Mouse (Mus musculus) urinary bladder, postnatal 25 days (tissue): ENCODE results near the gene Sp110.
"Not testable (repeated sequence)": the region's sequence is repeated elsewhere in the genome, so short reads cannot be mapped to it uniquely, and the experiment has no call there.

Experiments used
- DNase-seq: peaks from one replicate; pipeline ENCODE4 v3.0.0; 2022; ENCODE audit warnings: low spot score

The Sp110 gene

DNA sequence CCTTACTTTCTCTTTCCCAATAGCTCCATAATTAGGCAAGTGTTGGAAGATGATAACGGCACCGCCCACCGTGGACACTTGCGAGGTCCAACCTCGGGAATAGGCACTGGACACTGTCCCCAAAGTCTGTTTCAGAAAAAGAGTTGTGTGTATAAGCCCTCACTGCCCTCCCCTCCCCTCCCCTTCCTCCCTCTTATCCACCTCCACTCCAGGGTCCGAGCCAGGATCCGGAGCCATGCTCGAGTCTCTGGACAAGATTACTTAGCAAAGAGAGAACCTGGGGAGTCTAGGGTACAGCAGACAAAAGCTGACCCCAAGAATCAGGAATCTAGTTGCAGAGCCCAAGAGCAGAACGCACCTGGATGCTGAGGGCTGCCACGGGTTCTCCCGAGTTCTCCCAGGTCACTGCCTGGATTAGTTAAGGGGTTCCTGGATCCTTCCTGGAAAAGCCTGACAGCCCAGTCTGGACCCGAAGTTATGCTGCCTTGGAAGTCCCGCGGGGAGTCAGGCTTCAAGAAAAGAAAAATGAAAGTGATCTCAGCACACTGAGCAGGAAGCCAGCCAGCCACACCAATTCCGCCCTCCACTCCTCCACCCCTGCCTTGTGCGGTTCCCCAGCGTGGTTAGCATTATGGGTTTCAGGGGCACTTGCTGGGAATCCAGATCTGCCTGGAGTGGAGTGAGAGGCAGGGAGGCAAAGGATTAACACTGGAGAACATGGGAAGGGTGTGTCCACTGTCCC lies at the start of gene Sp110:
Gene Sp110 (minus strand): TSS at position 547 of the 742 bp plus-strand sequence.
- DNase-seq: not testable (repeated sequence)

DNA sequence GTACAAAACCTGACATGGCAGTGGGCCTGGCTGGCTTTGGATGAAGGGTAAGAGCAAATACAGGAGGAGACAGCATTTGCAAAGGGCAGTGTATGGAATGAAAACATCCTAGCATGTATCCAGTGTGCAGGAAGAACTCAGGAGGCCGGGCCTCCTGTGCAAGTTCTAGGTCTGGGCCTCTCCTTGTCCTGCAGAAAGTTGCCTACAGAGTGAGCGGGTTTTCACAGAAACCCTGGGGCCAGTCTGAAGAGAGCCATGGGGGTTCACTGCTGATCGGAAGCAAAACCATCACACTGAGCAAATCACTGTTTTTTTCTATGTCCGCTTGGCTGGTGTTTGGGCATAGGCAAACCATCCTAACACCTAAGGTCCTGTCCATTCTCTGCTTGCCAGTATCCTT lies 39.5 kb upstream of the Sp110 start:
- DNase-seq: not testable (repeated sequence)

DNA sequence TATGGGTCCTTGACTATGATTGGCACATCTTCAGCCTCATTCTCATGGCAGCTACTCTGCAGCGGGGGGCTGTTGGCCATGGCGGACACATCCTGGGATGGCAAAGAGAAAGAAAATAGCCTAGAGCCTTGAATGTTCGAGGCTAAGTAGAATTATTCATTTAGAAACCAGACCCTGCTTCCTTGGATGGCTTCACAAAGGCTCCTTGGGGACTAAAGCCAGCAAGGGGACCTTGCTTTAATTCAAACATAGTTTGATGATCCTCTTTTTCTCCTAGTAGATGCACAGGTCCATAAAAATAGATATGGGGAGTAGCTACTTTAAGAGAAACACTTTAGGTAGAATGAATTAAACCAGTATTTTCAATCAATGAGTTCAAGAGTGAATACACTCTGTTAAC lies 38.3 kb upstream of the Sp110 start:
- not testable (repeated sequence) for DNase-seq

DNA sequence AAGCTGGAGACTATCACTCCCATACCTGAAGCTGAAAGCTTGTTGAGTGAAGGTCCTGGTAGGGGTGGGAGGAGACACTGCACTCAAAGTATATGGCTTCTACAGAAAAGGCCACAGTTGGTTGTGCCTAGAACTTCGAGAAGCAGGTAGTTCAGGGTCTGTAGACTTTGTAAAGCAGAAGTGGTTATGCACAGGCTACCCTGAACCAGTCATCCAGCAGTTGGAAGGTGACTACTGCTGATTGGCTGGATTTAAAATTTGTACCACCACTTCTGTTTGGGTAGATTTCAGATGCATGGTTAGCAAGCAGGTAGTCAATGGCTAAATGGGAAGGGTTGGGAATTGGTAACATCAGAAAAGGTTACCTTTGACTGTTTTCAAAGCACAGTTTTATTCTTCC lies 20.1 kb upstream of the Sp110 start:
- not testable (repeated sequence) for DNase-seq

DNA sequence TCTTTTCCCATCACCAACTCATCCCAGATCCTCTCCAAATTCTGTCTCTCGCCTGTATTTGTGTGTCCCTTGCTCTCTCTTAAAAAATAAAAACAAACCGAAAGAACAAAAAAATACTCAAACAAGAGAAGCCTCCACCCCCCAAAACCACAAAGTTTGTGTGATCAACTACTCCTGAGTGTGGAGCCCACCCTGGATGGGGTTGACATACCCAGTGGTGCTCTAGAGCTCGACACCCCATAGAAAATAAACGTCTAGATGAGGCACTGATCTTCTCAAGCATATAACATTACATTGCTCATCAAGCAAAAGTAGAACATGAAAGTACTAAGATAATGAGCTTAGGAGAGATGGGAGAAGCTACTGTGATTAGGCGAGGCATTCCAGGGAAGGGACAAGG lies 18.5 kb upstream of the Sp110 start:
- DNase-seq: not testable (repeated sequence)

DNA sequence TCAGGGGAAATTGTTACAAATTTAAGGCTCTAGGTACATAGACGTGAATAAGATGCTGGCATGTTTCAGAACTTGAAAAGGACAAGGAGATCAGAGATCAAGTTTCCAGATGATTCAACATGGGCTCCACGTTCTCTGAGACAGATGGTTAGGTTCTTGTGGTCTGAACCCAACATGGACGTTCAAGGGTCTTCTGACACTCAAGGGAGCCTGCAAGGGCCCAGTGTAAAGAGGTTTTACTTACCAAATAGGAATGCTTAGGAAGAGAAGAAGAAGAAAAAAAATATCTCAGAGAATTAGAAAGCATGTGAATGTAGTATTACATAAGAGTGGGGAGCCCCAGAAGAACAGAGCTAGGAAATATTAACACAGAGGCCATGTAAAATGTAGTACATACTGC lies 17.2 kb upstream of the Sp110 start:
- not testable (repeated sequence) for DNase-seq

DNA sequence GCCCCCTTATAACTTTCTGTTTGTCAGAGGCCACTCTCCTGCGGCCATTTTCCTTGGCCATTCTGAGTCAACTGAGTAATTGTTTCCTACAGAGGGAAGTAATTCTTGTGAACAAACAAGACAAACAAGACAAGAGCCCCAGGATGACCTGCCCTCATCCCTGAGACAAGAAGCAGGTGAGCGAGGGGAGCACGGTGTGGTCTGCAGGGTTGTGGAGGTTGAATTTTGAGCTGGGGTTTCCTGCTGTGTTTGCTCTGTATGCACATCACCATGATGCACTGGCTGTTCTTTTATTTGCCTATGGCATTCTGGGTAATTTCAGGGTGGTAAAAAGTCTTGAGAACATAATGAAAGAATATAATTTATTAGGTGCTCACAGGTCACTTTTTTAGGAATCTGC lies 16.5 kb upstream of the Sp110 start:
- DNase-seq: not testable (repeated sequence)

DNA sequence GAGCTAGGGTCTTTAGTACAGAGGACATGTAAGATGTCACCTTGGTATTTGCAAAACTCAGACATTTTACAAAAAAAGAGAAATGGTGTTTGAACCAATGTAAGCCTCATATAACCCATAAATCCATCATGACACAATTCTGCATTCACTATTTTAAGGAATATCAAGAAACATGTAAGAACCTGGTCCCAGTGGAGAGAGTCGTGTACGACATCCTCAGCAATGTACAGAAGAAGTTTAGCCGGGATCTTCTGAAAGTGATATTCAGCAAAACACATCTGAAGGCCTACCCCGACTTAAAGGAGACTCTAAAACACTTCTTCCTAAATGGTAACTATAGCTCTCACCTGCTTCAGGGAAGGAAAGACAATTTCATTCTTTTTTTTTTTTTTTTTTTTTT lies 12.0 kb upstream of the Sp110 start:
- DNase-seq: not testable (repeated sequence)

DNA sequence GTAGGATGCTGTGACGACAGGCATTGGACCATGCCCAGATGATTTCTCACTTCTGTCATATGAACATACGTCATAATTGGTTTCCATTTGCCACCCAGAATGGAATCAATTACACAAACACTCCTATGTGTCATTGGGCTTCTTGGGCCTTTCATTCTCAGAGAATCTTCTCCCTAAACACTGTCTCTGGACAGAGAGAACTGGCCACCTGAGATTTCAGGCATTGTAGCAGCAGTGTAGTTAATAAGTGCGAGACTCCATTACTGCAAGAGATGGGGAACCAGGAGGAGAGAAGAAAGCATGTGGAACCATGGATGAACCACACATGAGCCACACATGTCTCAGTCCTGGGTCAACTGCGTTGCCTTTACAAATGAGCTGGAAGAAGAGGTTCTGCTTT lies 9.7 kb upstream of the Sp110 start:
- DNase-seq: not testable (repeated sequence)

DNA sequence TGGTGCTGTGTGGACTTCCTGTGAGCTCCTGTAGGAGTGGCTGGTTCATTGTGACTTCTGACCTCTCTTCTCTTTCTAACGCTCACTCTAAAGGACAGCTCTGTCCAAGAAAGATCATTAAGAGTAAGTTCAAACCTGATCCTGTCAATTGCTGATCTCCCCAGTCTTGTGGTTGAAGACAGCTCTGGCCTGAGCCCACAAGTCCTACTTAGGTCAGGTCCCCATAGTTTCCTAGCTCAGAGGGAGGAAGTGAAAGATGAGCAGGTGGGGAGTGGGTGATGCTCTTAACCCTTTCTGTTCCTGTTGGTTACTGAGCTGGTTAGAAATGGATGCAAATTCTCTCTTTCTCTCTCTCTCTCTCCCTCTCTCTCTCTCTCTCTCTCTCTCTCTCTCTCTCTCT lies 5.7 kb upstream of the Sp110 start:
- not testable (repeated sequence) for DNase-seq

DNA sequence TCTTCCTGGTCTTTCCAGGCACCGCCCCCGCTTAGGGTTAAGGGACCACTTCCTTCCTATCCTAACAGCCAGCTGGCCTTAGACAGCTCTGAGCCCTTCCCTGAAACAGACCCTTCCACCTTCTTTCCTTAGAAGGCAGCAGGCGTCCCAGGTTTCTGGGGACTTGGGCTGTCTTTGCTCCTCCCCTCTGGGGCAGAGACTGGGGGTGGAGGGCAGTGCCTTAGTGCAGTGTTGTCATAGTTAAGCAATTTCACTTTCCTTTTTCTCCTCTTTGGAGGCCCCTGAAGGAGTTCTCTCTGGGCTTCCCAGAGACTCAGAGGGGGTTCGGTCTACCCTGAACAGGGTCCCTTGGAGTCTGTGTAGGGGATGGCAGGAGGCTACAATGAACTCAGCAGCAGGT lies 2.2 kb upstream of the Sp110 start:
- DNase-seq: not testable (repeated sequence)

DNA sequence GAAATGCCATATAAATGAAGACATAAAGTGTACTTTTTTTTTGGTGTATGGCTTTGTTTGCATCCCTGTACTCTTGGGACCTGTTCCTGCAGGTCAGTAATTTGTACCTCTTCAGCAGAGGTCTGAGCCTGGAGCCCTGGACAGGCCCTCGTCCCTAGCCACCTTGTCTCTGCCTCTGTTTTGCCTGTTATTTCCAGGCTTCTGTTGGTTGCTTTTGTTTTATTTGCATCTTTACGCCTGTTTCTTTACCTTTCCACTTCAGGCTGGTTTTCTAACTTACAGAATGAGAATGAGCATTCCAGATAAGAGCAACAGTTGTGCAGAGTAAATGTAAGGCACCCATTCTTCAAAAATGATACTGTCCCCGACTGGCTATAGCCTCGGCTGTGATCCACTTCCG lies 1.5 kb upstream of the Sp110 start, which contains the start of gene Sp140:
Gene Sp140 (plus strand): TSS at position 301 of the 400 bp plus-strand sequence.
- not testable (repeated sequence) for DNase-seq

DNA sequence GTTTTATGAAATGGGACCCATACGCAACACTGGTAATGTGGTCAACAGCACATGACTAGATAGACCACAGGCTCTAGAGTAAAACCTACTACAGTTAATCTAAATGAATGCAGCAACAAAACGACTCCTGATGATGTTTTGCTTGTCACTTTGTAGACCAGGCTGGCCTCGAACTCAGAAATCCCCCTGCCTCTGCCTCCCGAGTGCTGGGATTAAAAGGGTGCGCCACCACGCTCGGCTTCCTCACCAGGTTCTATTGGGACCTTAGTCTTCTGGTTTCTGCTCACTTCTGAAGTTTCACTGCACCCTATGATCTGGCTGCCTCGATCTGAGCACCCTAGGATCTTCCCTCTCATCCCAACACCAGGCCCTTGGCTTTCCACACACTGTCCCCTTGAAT lies 6.1 kb downstream of the Sp110 start:
- DNase-seq: not testable (repeated sequence)

DNA sequence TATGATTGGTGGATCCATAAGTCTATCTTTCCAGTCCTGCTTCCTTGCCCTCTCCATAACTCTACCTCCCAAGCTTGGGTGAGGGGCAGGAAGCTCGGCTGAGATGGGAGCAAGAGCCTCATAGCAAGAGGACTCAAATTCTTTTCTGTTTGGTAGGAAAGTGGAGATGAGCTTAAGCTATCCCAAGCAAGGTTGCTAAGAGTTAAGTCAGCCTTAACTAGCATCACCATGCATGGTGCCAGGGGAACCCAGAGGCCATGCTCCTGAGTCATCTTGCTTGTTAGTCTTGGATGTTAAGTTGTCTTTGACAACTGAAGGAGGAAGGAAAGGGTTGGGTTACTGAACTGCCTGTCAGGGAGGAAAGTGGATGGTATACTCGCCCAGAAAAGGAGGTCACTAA lies 9.9 kb downstream of the Sp110 start:
- not testable (repeated sequence) for DNase-seq

DNA sequence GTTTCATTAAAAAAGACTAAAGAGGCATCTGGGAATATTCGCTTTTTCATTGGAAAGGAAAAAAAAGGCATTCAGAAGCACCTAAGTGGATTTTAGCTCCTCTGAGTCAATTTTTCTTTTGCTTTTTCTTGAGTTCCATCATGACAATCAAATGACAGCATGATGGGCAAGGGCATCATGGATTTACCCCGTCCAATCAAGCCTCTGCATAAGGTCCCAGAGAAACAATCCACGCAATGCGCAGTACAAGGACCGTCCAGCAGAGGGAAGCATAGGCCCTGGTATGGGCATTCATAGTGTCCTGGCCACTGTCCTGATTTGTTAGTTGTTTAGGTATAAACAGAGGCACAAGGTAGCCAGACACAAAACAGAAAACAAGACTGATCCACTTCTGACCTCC lies 17.1 kb downstream of the Sp110 start:
- not testable (repeated sequence) for DNase-seq

DNA sequence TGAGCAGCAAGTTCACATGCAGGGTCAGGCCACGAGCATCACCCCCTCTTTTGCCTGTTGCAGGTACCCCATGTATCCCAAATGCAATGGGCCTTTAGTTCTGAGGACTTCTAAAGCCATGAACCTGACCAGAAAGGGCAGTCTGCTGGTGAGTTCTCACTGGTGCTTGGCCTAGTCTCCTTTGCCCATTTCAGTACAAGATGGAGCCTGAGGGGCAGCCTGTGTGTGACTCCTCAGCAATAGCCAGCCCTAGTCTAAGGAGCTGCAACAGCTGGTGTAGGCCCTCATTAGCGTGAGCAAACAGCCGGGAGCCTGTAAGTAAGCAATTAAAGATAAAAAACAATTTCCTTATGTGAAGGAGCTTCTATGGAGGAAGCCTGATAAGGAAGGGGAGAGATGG lies 18.0 kb downstream of the Sp110 start:
- not testable (repeated sequence) for DNase-seq

DNA sequence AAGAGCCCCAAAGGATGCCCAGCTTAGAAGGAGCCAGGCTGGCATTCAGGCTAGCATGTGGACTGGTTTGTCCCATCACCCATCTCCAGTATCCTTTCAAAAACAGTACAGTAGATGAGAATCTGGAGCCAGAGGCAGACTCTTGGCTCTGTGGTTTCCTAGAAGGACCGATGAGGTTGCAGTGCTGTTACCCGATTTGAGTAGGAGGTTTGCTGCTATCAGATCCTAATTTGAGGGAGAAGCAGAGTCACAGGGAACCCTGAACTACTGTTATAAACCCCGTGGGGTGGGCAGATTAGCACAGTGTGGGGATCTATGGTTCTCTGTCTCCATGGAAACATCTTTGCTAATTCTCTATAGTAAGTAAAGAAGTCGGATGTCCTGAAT lies 18.5 kb downstream of the Sp110 start:
- not testable (repeated sequence) for DNase-seq

DNA sequence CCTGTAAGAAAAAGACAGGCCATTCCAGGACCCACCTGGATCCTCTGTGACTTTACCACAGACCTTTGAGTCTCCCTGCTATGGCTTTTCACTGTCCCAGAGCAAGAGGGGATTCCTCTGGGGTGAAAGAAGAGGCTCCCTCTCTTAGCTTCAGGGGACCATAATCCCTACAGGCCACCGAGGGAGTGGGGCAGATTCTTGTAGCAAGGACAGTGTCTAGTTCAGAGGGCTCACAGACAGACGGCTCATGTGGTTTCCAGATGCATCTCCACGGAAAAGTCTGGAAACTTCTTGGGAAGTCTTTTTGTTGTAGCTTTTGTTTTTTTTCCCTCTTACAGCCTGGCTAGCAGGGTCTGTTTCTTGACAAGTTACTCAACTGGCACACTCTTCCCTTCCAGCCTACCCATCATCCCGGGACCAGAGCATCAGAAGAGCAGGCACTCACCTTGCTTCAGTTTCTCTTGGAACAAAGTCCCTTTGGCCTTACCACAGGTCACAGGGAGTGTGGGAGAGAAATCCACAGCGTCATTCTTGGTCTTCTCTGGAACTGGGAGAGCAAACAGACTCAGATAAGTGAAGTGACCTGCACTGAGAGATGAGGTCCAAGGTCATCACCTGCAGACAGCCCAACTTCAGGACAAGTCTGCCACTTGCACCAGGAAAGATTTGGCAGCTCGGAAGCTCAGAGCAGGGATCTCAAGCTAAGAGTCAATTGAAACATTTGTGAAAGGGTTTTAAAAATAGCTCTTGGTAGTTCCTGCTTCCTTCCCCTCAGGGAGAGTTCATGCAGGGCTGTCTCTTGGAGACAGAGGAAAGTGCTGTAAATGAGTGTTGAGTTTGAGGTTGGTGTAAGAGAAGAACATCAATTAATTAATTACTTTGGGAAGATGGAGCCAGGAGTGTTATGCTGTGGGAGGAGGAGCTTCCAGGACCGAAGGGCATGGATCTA lies 19.1 kb downstream of the Sp110 start:
- not testable (repeated sequence) for DNase-seq

DNA sequence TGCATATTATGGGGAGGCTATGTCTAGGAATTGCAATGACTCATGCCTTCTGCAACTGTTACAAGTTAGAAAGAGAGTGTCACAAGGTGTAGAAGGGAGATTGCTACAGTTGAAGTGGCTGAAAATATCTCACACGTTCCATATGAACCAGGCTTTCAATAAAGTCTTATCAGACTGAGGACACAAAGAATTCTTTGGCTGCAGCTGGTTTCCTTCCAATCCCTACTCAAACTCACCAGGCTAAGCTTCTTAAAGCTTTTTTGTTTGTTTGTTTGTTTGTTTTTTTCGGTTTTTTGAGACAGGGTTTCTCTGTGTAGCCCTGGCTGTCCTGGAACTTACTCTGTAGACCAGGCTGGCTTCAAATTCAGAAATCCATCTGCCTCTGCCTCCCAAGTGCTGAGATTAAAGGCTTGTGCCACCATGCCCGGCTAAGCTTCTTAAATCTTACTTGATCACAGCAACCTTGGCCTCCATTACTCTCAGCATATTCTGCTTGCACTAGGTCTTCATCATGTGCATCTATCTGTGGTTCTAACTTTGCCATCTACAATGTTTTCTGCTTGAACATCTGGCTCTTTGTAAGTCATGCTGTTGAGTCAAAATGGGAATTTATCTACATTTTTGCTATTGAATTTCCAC lies 20.1 kb downstream of the Sp110 start:
- not testable (repeated sequence) for DNase-seq

DNA sequence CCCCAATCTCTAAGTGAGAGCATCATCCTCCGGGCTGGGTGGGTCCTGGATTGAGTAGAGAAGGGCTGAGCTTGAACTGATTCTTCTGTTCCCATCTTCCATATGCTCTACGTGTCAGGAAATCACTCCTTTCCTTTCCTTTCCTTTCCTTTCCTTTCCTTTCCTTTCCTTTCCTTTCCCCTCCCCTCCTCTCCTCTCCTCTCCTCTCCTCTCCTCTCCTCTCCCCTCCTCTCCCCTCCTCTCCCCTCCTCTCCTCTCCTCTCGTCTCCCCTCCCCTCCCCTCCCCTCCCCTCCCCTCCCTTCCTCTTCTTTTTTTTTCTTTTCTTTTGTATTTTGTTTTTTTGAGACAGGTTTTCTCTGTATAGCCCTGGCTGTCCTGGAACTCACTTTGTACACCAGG lies 23.2 kb downstream of the Sp110 start, which contains the start of gene G530012D18Rik:
Gene G530012D18Rik (plus strand): TSS at position 301 of the 400 bp plus-strand sequence.
- DNase-seq: not testable (repeated sequence)

DNA sequence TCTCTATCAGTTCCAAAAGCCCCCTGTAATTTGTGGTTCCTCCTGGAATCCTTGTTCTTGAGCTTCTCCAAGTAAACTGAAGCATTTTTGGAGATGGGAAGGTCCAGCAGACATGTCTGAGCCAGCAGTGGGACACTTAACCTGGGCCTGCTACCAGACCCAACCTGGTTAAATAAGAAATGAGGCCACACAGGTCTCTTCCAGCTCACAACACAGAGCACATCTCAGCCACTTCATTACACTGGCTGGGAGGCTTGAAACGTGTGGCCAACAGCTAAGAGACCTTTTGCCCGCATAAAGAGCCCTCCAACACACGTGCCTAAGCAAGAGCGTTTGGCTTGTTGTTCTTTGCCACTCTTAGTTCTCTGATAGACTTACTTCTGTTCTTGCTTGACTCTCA lies 25.1 kb downstream of the Sp110 start:
- not testable (repeated sequence) for DNase-seq

DNA sequence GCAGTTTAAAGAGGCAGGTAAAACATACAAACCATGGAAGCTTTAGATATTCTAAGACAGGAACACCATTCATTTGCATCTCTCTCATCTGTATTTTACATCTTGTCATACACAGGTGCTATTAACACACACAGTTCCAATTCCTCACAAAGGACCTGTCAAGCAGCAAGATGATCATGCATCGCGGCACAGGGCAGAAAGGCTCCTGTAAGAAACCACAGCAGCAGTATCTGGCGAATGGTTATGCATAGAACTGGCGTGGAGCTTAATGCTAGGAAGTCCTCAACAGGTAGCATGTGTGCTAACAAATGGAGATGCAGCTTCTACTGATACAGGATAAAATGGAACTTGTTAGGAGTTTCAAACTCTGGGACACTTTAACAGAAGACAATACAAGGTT lies 43.4 kb downstream of the Sp110 start:
- peak; percentile 19 for DNase-seq
